Mouse (Mus musculus) stomach, embryonic 14.5 days (tissue): ENCODE measurements around the gene Zfp14. TPM values are rescaled to one million over a fixed set of nuclear protein-coding genes. Genes with fewer than 3 reads are reported as not detected.

Experiments used
- ATAC-seq: fragments of 200-750 bp; cut with Nextera tagmentation; 2 replicates; pipeline ENCODE4 v1.8.0; 2017; ENCODE audit warnings: low read depth, moderate TSS enrichment; ENCODE audit not compliant: insufficient number of reproducible peaks, insufficient read depth, low FRiP score
- H3K27ac ChIP-seq: fragments of 300-500 bp; sonication (generic); 2 replicates; pipeline ENCODE4 v1.5.1; 2014; ENCODE audit warnings: mild to moderate bottlenecking, low read length, moderate library complexity, mixed read lengths
- H3K27me3 ChIP-seq: fragments of 300-500 bp; sonication (generic); 2 replicates; pipeline ENCODE4 v1.6.1; 2014; ENCODE audit warnings: low read length, control low read depth, mixed read lengths; ENCODE audit not compliant: control insufficient read depth, insufficient read depth
- H3K36me3 ChIP-seq: fragments of 300-500 bp; sonication (generic); 2 replicates; pipeline ENCODE4 v1.6.1; 2014; ENCODE audit warnings: mild to moderate bottlenecking, control low read depth, low read length, moderate library complexity, mixed read lengths; ENCODE audit not compliant: control insufficient read depth, insufficient read depth
- H3K4me1 ChIP-seq: fragments of 300-500 bp; sonication (generic); 2 replicates; pipeline ENCODE4 v1.6.1; 2014; ENCODE audit warnings: low read length, control low read depth, mixed read lengths; ENCODE audit not compliant: control insufficient read depth, insufficient read depth
- H3K4me2 ChIP-seq: fragments of 300-500 bp; sonication (generic); replicated peaks from 2 replicates; pipeline ENCODE4 v1.6.1; 2014; ENCODE audit warnings: low read depth, low read length, control low read depth
- H3K4me3 ChIP-seq: fragments of 300-500 bp; sonication (generic); 2 replicates; pipeline ENCODE4 v1.5.1; 2014; ENCODE audit warnings: low read depth, low read length, control low read depth
- H3K9ac ChIP-seq: fragments of 300-500 bp; sonication (generic); replicated peaks from 2 replicates; pipeline ENCODE4 v1.6.1; 2014; ENCODE audit warnings: low read depth, mild to moderate bottlenecking, control low read depth, low read length, moderate library complexity, mixed read lengths
- H3K9me3 ChIP-seq: fragments of 300-500 bp; sonication (generic); 2 replicates; pipeline ENCODE4 v1.6.1; 2016; ENCODE audit warnings: low read depth, low read length, control low read depth; ENCODE audit not compliant: control insufficient read depth
- WGBS: fragments of 180-500 bp; shearing (Covaris S2); extraction: QIAGEN DNeasy Blood & Tissue Kit; methylation state at CpG from one replicate; pipeline ENCODE4 v1.1.7; 2014; 5-methylcytosine and 5-hydroxymethylcytosine counted together
- polyA plus RNA-seq: library from polyadenylated mRNA; unstranded; fragments of >200 nt; fragmentation: Nextera tagmentation; extraction: Ambion mirVana; gene quantifications from 2 replicates; pipeline ENCODE4 v1.2.1, GENCODE M21; 2014

The Zfp14 gene
- polyA plus RNA-seq, 1 experiment from 2014 or later, result 3.6 TPM

DNA sequence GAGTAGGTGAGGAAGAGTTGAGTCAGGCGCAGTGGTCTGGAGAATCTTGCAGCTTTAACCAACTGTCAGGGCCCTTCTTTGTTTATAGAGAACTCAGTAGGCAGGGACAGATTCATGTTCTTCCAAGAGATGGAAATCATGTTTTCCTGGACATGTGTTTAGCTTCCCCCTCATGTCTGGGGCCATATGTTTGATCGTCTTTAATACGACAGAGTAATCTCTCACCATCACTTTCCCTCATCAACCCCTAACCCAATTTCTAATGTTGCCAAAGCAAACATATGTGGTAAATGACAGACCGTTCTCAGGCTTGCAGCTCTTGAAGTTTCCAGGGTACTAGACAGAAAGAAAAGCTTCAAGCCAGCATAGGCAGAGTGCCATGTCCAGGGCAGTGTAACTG, 3.1 kb downstream of the Zfp14 start:
- no peak for ATAC-seq
- H3K9ac ChIP-seq, result no peak overlapping the region
- H3K4me2 ChIP-seq, result no peak overlapping the region

DNA sequence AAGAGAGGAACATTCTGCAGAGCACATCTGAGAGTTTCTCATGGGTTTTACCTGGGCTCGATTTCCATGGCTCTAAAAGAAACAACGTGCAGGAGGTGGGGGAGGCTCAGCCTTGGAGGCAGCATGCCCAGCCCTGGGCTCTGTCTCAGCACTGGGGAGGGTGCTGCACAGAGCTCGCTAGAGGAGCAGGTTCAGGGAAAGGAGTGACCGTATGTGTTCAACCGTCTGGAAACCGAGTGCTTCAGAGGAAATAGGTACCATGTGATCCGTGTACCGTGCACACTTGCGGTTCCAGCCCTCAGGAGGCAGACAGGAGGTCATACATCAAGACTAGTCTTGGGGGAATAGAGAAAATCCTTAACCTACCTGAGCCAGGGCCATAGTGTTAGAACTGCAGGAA, 6.8 kb downstream of the Zfp14 start:
- H3K27me3 ChIP-seq, result no peaks in the 10 kb centered on the region
- H3K4me1 ChIP-seq, result no peaks in the 10 kb centered on the region
- no peak overlapping the region for H3K27ac ChIP-seq
- H3K4me3 ChIP-seq, result no peak overlapping the region
- no peaks in the 10 kb centered on the region for H3K9me3 ChIP-seq
- WGBS, result 55% methylated on average over 9 of the region's 9 CpGs
- ATAC-seq, result no peak
- no peak overlapping the region for H3K4me2 ChIP-seq
- no peaks in the 10 kb centered on the region for H3K36me3 ChIP-seq
- no peak overlapping the region for H3K9ac ChIP-seq

More for the DNA sequence above, 3.1 kb downstream of the Zfp14 start:
- Histone ChIP-seq H3K27me3 (no peaks in the 10 kb centered on the region), H3K4me1 (peaks cover 5% of the 10 kb centered on the region; the same call in 1 of the 2 replicates), H3K9me3 (no peaks in the 10 kb centered on the region), H3K27ac (no peak overlapping the region), H3K4me3 (no peak overlapping the region), H3K36me3 (no peaks in the 10 kb centered on the region)
- WGBS, result 84% methylated on average over 4 of the region's 4 CpGs

DNA sequence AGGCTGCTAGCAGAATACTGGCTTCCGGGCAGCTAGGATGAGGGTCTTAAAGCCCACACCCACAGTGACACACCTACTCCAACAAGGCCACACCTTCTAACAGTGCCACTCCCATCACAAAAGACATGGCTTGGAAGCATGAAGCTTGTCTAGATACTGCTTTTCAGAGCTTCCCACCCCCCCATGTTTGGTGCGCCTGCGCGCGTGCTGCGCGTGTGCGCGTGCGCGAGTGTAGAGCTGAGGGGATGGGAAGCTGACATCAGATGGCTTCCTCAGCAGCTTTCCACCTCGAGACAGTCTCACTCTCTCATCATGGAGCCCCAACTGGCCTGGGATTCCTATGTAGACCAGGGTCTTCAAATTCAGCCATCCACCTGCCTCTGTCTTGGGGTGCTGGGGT, 16.8 kb downstream of the Zfp14 start:
- H3K27ac ChIP-seq, result no peak overlapping the region
- H3K36me3 ChIP-seq, result peaks cover 6% of the 10 kb centered on the region
- no peaks in the 10 kb centered on the region for H3K4me1 ChIP-seq
- H3K4me2 ChIP-seq, result no peak overlapping the region
- 90% methylated on average over 12 of the region's 12 CpGs for WGBS
- no peak overlapping the region for H3K9ac ChIP-seq
- H3K9me3 ChIP-seq, result no peaks in the 10 kb centered on the region
- no peak overlapping the region for H3K4me3 ChIP-seq
- ATAC-seq, result no peak
- H3K27me3 ChIP-seq, result no peaks in the 10 kb centered on the region

DNA sequence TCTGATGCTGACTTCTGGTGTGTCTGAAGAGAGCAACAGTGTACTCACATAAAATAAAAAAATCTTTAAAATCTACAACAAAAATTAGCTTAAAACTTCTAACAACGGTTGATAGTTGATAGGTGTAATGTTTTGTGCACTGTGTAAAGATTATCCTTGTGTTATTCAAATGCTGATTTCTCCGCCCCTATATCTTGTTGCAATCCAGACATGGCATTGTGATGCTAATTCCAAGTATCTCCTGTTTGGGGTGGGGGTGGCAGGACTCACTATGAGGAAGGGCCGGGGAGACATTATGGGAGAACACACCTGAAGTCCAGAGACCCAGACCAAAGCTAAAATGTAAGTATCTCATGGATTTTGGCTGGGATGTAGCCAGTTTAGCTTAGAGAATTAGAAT, 19.8 kb downstream of the Zfp14 start:
- Histone ChIP-seq H3K9ac (no peak overlapping the region), H3K4me1 (no peaks in the 10 kb centered on the region), H3K27me3 (no peaks in the 10 kb centered on the region), H3K9me3 (no peaks in the 10 kb centered on the region), H3K4me2 (no peak overlapping the region), H3K36me3 (peaks cover 8% of the 10 kb centered on the region), H3K27ac (no peak overlapping the region), H3K4me3 (no peak overlapping the region)
- no peak for ATAC-seq
- 82% methylated on average over 3 of the region's 3 CpGs for WGBS

DNA sequence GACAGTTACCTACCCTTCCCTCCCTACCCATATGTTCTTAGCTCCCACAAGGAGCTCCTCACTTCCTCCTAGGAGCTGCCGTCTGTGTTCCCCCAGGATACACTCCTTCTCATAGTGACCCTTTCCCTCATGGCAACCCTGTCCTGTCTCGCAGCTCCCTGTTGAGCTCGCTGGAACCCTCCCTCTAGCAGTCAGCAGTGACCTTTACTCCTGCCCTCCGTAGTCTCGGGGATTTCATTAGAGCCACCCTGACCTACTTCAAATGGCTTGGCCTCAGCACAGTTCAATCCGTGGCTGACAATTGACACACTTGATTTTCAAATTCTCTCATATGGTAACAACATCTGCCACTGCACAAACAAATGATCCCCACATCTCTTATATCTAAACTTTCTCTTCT, 20.5 kb downstream of the Zfp14 start:
- ATAC-seq, result no peak
- no peak overlapping the region for H3K9ac ChIP-seq
- H3K4me1 ChIP-seq, result no peaks in the 10 kb centered on the region
- H3K9me3 ChIP-seq, result no peaks in the 10 kb centered on the region
- WGBS, result 27% methylated on average over 6 of the region's 6 CpGs
- H3K27me3 ChIP-seq, result no peaks in the 10 kb centered on the region
- no peak overlapping the region for H3K27ac ChIP-seq
- peaks cover 13% of the 10 kb centered on the region for H3K36me3 ChIP-seq
- H3K4me3 ChIP-seq, result no peak overlapping the region
- H3K4me2 ChIP-seq, result no peak overlapping the region

DNA sequence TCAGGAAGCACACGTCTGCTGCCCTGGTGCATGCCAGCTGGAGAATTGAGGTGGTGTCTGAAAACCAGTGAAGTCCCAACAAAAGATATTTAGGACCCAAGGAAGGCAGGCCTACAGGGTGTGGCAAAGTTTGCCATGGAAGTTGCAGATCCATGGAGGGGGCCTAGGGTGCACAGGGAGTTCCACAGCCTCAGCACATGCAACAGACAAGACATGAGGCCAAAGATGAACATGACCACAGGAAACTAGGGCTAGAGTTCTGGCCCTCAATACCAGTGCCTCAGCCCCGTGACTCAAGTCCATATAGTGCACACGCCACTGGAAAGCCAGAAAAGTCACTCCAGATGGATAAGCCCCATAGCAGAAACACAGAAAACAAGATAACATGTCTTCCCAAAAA, 22.6 kb downstream of the Zfp14 start:
- Histone ChIP-seq H3K36me3 (peaks cover 32% of the 10 kb centered on the region), H3K4me2 (no peak overlapping the region), H3K27ac (no peak overlapping the region), H3K9me3 (no peaks in the 10 kb centered on the region), H3K4me1 (no peaks in the 10 kb centered on the region), H3K27me3 (no peaks in the 10 kb centered on the region), H3K4me3 (no peak overlapping the region), H3K9ac (no peak overlapping the region)
- WGBS, result 86% methylated on average over 3 of the region's 3 CpGs
- ATAC-seq, result no peak

DNA sequence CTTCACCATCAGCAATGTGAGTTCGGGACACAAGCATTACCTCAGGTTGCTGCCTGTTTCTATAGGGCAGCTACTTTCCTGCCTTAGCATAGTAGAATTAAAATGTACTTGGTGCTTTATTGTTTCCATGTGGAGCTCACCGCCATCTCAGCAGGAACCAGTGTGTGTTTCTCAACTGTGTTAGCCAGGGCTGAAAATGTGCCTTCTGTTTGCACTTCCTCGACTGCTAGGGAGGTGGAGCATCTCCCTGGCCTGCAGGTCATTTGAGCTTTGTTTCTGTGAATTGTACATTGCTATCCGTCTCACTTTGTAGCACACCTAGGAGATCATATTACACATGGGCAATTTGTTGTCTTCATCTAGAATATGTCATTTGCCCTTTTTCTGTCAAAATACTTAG, 23.8 kb downstream of the Zfp14 start:
- 69% methylated on average over 4 of the region's 4 CpGs for WGBS
- ATAC-seq, result no peak
- no peak overlapping the region for H3K9ac ChIP-seq
- H3K27ac ChIP-seq, result no peak overlapping the region
- no peak overlapping the region for H3K4me2 ChIP-seq
- H3K9me3 ChIP-seq, result no peaks in the 10 kb centered on the region
- H3K36me3 ChIP-seq, result peaks cover 44% of the 10 kb centered on the region
- no peaks in the 10 kb centered on the region for H3K27me3 ChIP-seq
- H3K4me1 ChIP-seq, result no peaks in the 10 kb centered on the region
- H3K4me3 ChIP-seq, result no peak overlapping the region

DNA sequence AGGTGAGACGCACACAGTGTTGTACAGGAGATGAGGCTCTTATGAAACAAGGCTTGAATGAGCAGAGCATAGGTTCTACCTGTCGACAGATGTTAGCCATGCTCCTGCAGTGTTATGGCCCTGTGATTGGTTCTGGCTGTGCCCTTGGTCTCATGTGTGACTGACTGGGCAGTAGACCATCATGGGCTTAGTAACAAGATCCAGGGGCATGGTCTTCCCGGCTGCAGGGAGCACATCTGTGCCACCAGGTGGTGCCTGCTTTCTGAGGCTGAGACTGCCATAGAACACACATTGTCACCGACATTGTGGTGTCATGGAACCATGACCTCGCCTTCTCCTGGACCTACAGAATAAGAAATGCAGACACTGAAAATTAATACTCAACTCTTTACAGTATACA, 25.8 kb downstream of the Zfp14 start:
- no peak overlapping the region for H3K4me2 ChIP-seq
- no peak for ATAC-seq
- H3K9me3 ChIP-seq, result no peaks in the 10 kb centered on the region
- no peaks in the 10 kb centered on the region for H3K27me3 ChIP-seq
- WGBS, result 80% methylated on average over 5 of the region's 5 CpGs
- H3K36me3 ChIP-seq, result peaks cover 54% of the 10 kb centered on the region
- no peak overlapping the region for H3K9ac ChIP-seq
- no peaks in the 10 kb centered on the region for H3K4me1 ChIP-seq
- H3K4me3 ChIP-seq, result no peak overlapping the region
- no peak overlapping the region for H3K27ac ChIP-seq

DNA sequence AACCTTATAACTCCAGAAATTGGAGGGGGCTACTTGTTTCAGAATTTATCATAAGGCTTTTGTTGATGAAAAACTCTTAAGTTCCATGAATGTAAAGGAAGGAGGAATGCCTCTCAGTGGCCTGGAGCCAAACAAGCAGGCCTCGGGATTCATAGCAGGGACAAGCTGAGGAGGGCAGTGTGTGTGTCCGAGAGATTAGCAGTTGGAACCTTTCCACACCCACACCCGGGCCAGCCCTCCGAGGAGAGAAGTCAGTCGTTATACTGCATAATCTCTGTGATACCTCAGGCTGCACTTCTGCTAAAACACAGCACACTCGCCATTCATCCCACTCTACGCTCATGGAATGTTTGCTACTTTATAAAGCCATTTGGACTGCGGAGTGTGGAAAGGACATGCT, 27.4 kb downstream of the Zfp14 start:
- Histone ChIP-seq H3K4me3 (no peak overlapping the region), H3K4me1 (no peaks in the 10 kb centered on the region), H3K9me3 (no peaks in the 10 kb centered on the region), H3K4me2 (no peak overlapping the region), H3K27ac (no peak overlapping the region), H3K9ac (no peak overlapping the region), H3K27me3 (no peaks in the 10 kb centered on the region), H3K36me3 (peaks cover 64% of the 10 kb centered on the region)
- 87% methylated on average over 8 of the region's 8 CpGs for WGBS
- ATAC-seq, result no peak
